Mouse (Mus musculus): ENCODE results near the gene Borcs7. TPM values are rescaled to one million over a fixed set of nuclear protein-coding genes. Genes with fewer than 3 reads are reported as not detected.
"Not testable (repeated sequence)": the region's sequence is repeated elsewhere in the genome, so short reads cannot be mapped to it uniquely, and the experiment has no call there.

The Borcs7 gene
- polyA plus RNA-seq, 1 experiment from 2014 or later: 24.1 TPM

DNA sequence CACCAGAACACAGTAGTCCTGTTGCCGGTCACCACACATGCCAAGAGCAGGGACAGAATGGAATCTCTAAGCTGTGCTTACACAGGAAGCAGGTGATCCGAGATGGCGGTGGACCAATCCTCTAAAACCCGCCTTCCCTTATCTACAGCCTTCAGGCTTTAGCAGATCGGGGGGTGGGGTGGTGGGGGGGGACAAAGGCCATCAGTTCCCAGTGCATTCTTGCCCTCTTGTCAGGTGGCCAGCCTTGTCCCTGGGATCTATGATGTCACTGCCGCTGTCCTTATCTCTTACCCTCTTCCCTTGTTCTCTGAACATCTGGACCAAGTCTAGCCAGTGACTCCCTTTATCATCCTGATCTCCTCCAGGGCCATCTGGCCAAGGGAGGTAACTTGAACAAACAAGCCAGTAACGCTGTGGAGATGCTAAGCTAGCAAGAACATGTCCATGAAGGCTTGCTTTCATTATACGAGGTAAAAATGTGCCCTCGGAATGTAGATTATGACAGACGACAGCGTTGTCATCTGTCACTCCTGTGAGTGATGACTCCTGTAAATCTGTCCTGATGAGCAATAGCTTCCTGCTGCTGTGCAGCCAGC is 38.3 kb downstream of the Borcs7 start:
- Histone ChIP-seq H3K27ac (no peak overlapping the region), H3K36me3 (replicated peaks) (no peaks in the 10 kb centered on the region), H3K27me3 (replicated peaks) (no peaks in the 10 kb centered on the region), H3K4me3 (no peak overlapping the region), H3K9me3 (no peaks in the 10 kb centered on the region), H3K4me2 (no peak overlapping the region), H3K9ac (no peak overlapping the region), H3K4me1 (peaks cover 4% of the 10 kb centered on the region; the same call in 1 of the 2 replicates)
- ATAC-seq (replicated peaks): no peak
- 79% methylated on average over 11 of the region's 11 CpGs for WGBS

DNA sequence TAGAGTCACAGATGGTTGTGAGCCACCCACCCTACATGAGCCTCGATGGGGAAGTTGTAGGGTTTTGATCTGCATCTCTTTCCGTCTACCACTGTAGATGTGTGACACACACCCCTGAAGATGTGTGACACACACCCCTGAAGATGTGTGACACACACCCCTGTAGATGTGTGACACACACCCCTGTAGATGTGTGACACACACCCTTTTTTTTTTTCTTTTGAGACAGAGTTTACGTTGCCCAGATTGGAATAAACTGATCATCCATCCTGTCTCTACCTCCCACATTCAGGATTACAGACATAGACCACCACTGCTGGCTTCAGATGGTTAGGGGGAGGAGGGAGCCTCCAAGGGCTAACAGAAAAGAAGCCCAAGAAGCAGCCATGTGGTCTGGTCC is 39.2 kb downstream of the Borcs7 start:
- no peaks in the 10 kb centered on the region for H3K36me3 ChIP-seq (replicated peaks)
- H3K9ac ChIP-seq: no peak overlapping the region
- no peak overlapping the region for H3K4me3 ChIP-seq
- H3K27ac ChIP-seq: no peak overlapping the region
- H3K4me2 ChIP-seq: no peak overlapping the region
- H3K4me1 ChIP-seq: peaks cover 4% of the 10 kb centered on the region; the same call in 1 of the 2 replicates
- no peaks in the 10 kb centered on the region for H3K27me3 ChIP-seq (replicated peaks)
- 83% methylated on average over 3 of the region's 3 CpGs for WGBS
- H3K9me3 ChIP-seq: no peaks in the 10 kb centered on the region
- no peak for ATAC-seq (replicated peaks)

DNA sequence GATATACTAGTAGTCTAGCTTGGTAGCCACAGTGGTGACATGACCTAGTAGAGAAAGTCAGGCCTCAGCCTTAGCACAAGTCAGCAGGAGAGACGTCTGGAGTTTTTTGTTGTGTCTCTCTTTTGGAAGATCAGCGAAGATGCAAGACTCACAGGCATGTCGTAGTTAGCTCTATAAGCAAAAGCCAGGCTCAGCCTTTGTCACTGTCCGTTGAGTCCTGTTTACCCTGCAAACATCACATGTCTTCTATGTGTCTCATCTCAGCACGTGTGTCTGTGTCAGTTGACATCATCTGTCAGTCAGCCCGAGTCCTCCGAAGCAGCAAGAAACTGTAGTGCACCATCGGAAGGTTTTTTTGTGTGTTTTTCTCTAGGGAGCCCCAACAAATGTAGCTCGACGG is 41.6 kb downstream of the Borcs7 start:
- no peak for ATAC-seq (replicated peaks)
- Histone ChIP-seq H3K4me3 (no peak overlapping the region), H3K36me3 (replicated peaks) (no peaks in the 10 kb centered on the region), H3K27me3 (replicated peaks) (no peaks in the 10 kb centered on the region), H3K4me1 (peaks cover 4% of the 10 kb centered on the region; the same call in 1 of the 2 replicates), H3K4me2 (no peak overlapping the region), H3K9me3 (no peaks in the 10 kb centered on the region), H3K27ac (no peak overlapping the region), H3K9ac (no peak overlapping the region)
- WGBS: 83% methylated on average over 10 of the region's 10 CpGs

DNA sequence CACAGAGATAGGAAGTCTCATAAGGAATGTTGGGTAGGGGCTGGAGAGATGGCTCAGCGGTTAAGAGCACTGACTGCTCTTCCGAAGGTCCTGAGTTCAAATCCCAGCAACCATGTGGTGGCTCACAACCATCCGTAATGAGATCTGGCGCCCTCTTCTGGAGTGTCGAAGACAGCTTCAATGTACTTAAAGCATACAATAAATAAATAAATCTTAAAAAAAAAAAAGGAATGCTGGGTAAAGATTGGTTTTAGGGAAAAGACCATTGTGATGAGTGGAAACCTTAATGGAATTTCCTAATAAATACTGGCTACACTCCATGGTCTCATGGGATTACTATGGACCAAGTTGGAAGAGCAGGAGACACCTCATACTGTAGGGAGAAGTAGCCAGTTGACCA is 43.0 kb downstream of the Borcs7 start:
- H3K4me1 ChIP-seq; H3K9me3 ChIP-seq; ATAC-seq (replicated peaks); H3K4me2 ChIP-seq; H3K9ac ChIP-seq; H3K27me3 ChIP-seq (replicated peaks); H3K27ac ChIP-seq; H3K36me3 ChIP-seq (replicated peaks); H3K4me3 ChIP-seq: not testable (repeated sequence)
- 91% methylated on average over 5 of the region's 5 CpGs for WGBS

DNA sequence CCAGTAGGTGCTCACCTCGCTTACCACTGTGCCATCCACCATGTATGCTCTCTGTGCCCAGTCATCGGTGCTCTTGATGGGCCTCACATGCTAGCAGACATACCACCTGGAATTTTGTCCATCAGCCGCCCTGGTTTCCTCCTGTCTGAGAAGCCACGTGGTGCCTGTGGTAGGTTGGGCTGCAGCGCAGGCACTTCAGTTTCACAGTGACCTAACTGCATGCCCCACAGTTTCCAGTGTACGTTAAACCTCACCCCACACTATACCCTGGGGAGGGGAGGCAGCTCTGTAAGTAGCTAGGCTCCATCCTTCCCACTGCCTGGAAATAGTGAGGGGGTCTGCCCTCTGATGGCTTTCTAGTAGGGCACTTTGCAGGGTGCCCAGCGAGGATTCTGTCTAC is 43.9 kb downstream of the Borcs7 start:
- Histone ChIP-seq H3K4me3 (no peak overlapping the region), H3K9me3 (no peaks in the 10 kb centered on the region), H3K27ac (no peak overlapping the region), H3K4me1 (no peaks in the 10 kb centered on the region), H3K36me3 (replicated peaks) (no peaks in the 10 kb centered on the region), H3K27me3 (replicated peaks) (no peaks in the 10 kb centered on the region), H3K4me2 (no peak overlapping the region), H3K9ac (no peak overlapping the region)
- ATAC-seq (replicated peaks): no peak
- 90% methylated on average over 7 of the region's 7 CpGs for WGBS

DNA sequence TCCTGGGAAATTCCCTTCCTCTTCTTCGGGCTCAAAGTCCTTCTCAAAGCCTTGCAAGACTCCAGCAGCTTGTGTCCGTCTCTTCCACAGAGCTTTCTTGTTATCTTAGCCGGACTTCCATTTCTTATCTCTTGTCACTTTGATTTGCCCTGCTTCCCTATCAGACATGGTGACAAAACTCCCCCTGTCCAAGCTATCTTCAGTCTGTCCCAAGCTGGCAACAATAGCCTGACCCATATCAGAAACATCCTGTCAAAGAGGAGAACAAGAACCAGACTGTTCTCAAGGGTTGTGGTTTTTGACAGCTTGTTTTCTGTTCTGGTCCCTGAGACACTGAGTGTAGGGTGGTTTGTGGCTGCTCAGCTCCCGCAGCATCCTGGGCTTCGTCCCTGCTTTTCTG is 45.5 kb downstream of the Borcs7 start:
- Histone ChIP-seq H3K27ac (no peak overlapping the region), H3K9ac (no peak overlapping the region), H3K4me1 (no peaks in the 10 kb centered on the region), H3K4me3 (no peak overlapping the region), H3K4me2 (no peak overlapping the region), H3K36me3 (replicated peaks) (no peaks in the 10 kb centered on the region), H3K9me3 (no peaks in the 10 kb centered on the region), H3K27me3 (replicated peaks) (no peaks in the 10 kb centered on the region)
- no peak for ATAC-seq (replicated peaks)
- WGBS: 70% methylated on average over 5 of the region's 5 CpGs

DNA sequence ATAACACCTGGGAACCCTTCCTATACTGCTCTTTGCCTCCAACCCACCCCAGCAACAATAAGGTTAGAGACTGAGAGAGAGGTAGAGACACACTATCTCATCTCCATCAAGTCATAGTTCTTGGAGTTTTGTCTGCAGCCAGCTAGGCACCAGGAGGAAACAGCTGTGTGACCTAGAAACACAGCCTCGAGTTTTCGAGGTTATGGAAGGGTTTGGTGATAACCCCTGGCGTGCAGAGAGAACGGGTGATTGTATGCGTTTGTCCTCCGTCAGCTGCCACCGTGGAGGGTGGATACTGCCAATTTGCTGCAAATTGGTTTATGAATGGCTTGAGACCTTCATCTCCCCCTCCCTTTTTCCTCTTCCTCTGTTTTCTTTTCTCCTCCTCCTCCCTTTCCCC is 47.4 kb downstream of the Borcs7 start:
- Histone ChIP-seq H3K4me2 (no peak overlapping the region), H3K36me3 (replicated peaks) (no peaks in the 10 kb centered on the region)
- 82% methylated on average over 7 of the region's 7 CpGs for WGBS

DNA sequence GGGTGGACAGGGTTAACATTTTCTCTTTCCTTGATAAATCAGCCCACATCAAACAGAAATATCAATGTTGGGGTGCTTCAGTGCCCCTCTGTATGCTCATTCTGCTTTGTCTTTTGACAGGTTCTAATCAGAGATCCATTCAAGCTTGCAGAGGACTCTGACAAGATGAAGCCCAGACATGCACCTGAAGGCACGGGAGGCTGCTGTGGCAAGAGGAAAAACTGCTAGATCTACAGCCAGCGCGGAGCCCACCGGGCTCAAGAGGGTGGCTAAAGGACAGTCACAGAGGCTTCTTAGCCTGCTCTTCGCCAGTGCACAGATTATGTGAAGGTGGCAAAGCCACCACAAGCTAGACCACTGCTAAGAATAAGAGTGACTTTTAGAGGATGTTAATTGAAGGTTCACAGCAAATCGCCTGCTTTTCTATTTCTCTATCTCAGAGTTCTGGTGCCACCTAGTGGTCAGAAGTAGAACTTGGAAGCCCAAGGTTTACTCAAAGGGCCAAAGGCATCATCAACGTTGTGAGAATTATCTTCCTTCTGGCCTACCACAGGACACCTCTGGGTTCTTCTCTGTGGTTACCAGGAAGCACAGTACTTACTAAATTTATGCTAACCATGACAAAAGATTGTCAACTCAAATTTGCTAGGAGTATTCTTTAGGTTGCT is 50.8 kb downstream of the Borcs7 start:
- WGBS: 51% methylated on average over 7 of the region's 7 CpGs
- ATAC-seq (replicated peaks): no peak
- H3K4me1 ChIP-seq: 0 out of 2 replicates have a peak, but pooled peaks cover 3% of the 10 kb centered on the region
- H3K4me2 ChIP-seq: no peak overlapping the region
- no peak overlapping the region for H3K9ac ChIP-seq
- no peaks in the 10 kb centered on the region for H3K27me3 ChIP-seq (replicated peaks)
- H3K36me3 ChIP-seq (replicated peaks): no peaks in the 10 kb centered on the region
- H3K4me3 ChIP-seq: no peak overlapping the region
- peak overlapping the region; percentile 6; the same call in 1 of the 2 replicates for H3K27ac ChIP-seq
- H3K9me3 ChIP-seq: no peaks in the 10 kb centered on the region

More for the DNA sequence above, 47.4 kb downstream of the Borcs7 start:
- Histone ChIP-seq H3K27me3 (replicated peaks) (no peaks in the 10 kb centered on the region), H3K4me1 (no peaks in the 10 kb centered on the region), H3K4me3 (no peak overlapping the region), H3K9me3 (no peaks in the 10 kb centered on the region), H3K9ac (no peak overlapping the region), H3K27ac (no peak overlapping the region)
- ATAC-seq (replicated peaks): no peak

DNA sequence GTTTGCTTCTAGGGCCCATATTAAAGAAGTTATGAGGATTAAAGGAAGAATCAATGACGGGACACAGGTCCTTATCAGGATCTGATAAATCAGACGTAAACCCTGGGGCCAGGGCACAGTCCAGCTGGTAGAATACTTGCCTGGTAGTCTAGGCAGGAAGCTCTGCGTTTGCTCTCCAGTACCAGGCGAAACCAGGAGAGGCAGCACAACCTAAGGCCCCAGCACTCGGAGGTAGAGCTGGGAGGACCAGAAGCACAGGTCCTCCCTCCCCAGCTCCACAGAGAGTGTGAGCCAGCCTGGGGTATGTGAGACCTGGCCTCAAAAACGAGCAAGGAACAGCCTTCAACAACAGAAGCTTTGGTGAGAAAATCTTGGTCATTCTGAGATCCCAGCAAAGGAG is 51.9 kb downstream of the Borcs7 start:
- H3K9me3 ChIP-seq: no peaks in the 10 kb centered on the region
- WGBS: 48% methylated on average over 6 of the region's 6 CpGs
- ATAC-seq (replicated peaks): no peak
- H3K9ac ChIP-seq: no peak overlapping the region
- no peak overlapping the region for H3K4me2 ChIP-seq
- H3K4me3 ChIP-seq: no peak overlapping the region
- 0 out of 2 replicates have a peak, but pooled peaks cover 3% of the 10 kb centered on the region for H3K4me1 ChIP-seq
- H3K27me3 ChIP-seq (replicated peaks): no peaks in the 10 kb centered on the region
- H3K27ac ChIP-seq: no peak overlapping the region
- H3K36me3 ChIP-seq (replicated peaks): no peaks in the 10 kb centered on the region

DNA sequence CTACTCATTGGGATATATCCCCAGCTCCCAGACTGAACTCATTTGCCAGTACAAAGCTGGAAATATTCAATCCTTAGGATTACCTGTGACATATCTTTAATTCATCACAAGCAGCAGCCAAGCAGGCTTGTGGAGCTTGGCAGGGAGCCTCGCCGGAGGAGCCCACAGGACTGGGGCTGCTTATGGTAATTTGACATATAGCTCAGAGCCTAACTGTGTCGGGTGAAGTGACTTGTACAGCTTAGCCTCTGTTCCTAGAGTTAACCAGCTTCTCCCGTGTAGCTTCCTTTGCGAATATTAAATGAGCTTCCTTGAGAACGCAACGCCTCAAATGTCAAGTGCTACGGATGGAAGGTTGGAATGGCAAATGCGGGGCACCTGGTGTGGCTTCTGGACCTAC is 55.0 kb downstream of the Borcs7 start:
- WGBS: 31% methylated on average over 9 of the region's 9 CpGs

DNA sequence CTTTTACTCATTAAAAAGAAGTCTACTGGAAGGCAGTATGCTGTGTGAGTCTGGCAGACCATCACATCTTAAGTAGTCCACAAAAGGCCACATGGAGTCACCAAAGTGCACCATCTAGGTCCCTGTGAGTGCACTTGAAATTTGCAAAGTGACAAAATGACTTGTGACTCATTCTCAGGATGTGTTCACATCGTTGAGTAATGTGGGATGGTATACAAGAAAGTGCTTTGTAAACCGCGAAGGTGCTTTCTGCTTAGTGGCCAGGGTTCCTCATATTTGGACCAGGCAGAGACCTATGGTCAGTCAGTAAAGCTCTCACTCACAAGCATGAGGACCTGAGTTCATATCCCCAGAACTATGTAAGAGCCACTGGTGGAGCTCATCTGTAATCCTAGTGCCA is 58.1 kb downstream of the Borcs7 start:
- WGBS: 95% methylated on average over 3 of the region's 3 CpGs
- no peak for ATAC-seq (replicated peaks)

More for the DNA sequence above, 55.0 kb downstream of the Borcs7 start:
- peak; percentile 82 for ATAC-seq (replicated peaks)
- Histone ChIP-seq H3K9ac (no peak overlapping the region), H3K27me3 (replicated peaks) (no peaks in the 10 kb centered on the region), H3K4me2 (0 out of 2 replicates have a peak overlapping the region, but pooled peaks have one; percentile 2), H3K9me3 (no peaks in the 10 kb centered on the region), H3K4me1 (0 out of 2 replicates have a peak, but pooled peaks cover 3% of the 10 kb centered on the region), H3K27ac (no peak overlapping the region), H3K36me3 (replicated peaks) (no peaks in the 10 kb centered on the region), H3K4me3 (no peak overlapping the region)

DNA sequence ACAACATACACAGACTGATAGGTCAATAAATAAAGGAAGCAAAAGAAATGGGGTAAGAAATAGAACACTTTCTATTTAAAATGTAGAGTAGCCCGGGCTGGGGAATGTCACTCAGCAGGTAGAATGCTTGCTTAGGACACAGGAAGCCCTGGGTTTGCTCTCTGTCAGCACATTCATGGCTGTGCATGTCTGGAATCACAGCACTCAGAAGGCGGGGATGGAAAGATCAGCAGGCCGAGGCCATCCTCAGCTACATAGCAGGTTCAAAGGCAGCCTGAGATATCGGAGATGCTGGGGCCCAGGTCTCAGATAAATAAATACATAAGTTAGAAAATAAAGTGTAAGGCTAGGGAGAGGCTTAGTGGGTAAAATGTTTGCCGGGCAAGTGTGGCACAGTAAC is 62.5 kb downstream of the Borcs7 start:
- Histone ChIP-seq H3K27me3 (replicated peaks) (no peaks in the 10 kb centered on the region; the same call in 1 of the 2 replicates), H3K9ac (no peak overlapping the region), H3K4me3 (no peak overlapping the region), H3K27ac (no peak overlapping the region), H3K4me2 (no peak overlapping the region), H3K9me3 (no peaks in the 10 kb centered on the region), H3K4me1 (no peaks in the 10 kb centered on the region), H3K36me3 (replicated peaks) (no peaks in the 10 kb centered on the region)
- ATAC-seq (replicated peaks): no peak
- WGBS: 89% methylated on average over 5 of the region's 5 CpGs

More for the DNA sequence above, 58.1 kb downstream of the Borcs7 start:
- no peak overlapping the region for H3K4me2 ChIP-seq
- no peaks in the 10 kb centered on the region for H3K9me3 ChIP-seq
- H3K9ac ChIP-seq: no peak overlapping the region
- no peak overlapping the region for H3K4me3 ChIP-seq
- 0 out of 2 replicates have a peak, but pooled peaks cover 3% of the 10 kb centered on the region for H3K4me1 ChIP-seq
- no peaks in the 10 kb centered on the region for H3K36me3 ChIP-seq (replicated peaks)
- H3K27me3 ChIP-seq (replicated peaks): no peaks in the 10 kb centered on the region
- H3K27ac ChIP-seq: no peak overlapping the region

Data from midbrain, embryonic 15.5 days (tissue).